Mouse (Mus musculus) cerebellum, postnatal 36 days (tissue): ENCODE results near the gene Armh2.
"Not testable (repeated sequence)": the region's sequence is repeated elsewhere in the genome, so short reads cannot be mapped to it uniquely, and the experiment has no call there.

Experiments used
- DNase-seq, 2 experiments: peaks; one replicate each; pipeline ENCODE4 v3.0.0; 2021 to 2022; ENCODE audit warnings: mixed read lengths in 2 of 2

The Armh2 gene

GRCm38 (mm10) chr13:24757820-24758564 lies 17.0 kb downstream of the Armh2 start:
- no peak for DNase-seq

- DNase-seq: no peak
These were observed 18.4 kb downstream of the Armh2 start for GRCm38 (mm10) chr13:24759451-24759850.

- DNase-seq: no peak
These were observed 19.4 kb downstream of the Armh2 start for GRCm38 (mm10) chr13:24760351-24760870.

- DNase-seq: no peak
These were observed 20.0 kb downstream of the Armh2 start for GRCm38 (mm10) chr13:24761083-24761402.

- DNase-seq: peak; percentile 78 to 84
These were observed 20.6 kb downstream of the Armh2 start, which contains the start of gene Gmnn for GRCm38 (mm10) chr13:24761403-24762227. Gmnn (minus strand) TSS chr13:24761923.

- DNase-seq: no peak
These were observed 21.2 kb downstream of the Armh2 start for GRCm38 (mm10) chr13:24762254-24762653.

DNA sequence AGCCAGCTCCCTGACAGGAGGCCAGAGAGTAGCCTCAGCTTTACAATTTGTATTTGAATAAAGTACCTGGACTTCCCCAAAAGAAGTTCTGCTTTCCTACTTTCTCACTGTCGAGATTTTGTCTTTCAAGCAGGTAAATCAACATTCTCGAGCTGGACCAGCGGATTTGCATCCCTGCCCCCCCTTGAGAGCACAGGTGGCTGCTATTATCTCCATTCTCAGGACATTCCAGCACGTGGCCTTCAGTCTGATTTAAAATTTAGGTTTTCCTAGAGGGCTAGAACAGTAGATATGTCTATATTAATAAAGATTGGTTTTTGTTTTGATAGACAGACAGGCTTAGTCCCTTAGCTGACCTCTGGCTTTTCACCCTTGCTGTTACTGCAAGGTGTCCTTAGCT lies 26.8 kb downstream of the Armh2 start:
- DNase-seq: not testable (repeated sequence)

- not testable (repeated sequence) for DNase-seq
These were observed 30.4 kb downstream of the Armh2 start for GRCm38 (mm10) chr13:24771482-24771881.

GRCm38 (mm10) chr13:24776146-24776844 lies 35.3 kb downstream of the Armh2 start:
- DNase-seq: peak; percentile 36 to 57

DNA sequence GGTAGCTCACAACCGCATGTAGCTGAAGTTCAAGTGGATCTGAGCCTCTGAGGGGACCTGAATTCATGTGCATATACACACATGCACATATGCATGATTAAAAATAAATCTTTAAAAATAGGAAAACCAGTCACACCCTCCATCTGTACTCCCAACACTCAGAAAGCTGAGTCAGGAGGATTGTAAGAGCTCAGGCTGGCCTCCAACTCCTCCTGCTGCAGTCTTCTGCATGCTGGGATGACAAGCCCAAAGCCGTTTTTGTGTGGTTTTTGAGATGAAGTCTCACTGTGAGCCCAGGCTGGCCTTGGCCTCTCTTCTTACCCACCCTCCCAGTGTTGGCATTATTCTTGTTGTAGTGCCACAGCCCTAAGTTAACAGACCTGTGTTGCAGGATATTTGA lies 37.0 kb downstream of the Armh2 start:
- DNase-seq: no peak

DNA sequence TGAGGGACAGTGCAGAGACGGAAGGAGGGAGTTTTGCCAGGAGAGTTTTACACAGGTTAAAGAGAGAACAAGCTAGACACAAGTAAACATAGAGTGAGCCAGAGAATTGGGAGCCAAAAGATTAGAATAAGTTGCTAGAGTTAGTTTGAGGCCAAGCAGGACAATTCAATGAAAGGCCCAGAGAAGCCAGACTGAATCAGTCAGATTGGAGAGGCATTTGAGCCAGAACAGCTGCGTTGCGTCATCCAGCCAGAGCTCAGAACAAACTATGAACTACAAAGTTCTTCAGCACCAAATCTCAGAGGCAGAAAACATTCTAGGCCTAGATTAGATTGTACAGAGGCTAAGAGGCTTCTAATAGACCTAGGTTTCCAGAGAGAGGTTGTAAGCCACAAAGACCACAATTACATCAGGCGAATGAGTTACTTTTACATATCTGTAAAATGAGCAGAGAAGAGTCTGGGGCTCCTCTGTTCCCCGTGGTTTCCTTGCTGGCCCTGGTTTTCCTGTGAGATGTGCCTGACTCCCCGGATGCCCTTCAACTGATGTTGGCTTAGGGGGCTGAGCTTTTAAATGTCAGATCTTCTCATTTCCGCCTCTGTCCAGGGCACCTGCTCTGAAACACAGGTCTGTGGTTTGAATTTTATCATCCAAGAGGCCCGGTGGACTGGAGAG lies 37.8 kb downstream of the Armh2 start:
- DNase-seq: no peak

DNA sequence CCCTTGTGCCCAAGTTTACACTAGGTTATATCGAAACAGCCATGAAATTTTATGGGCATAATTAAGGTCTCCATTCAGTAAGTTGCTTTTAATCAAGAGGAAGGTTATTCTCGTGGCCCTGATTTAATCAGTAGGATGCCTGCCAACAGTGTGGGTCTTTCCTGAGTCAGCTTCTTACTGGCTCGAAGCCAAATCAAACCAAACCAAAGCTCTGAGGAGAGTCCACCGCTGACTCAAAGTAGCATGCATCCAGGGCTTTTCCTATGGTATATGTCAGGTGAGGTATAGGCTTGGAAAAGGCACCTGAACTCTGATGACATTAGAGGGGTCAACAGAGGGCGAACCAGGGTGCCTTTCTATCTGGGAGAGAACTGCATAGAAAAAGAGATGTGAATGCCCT lies 40.9 kb downstream of the Armh2 start:
- no peak for DNase-seq

GRCm38 (mm10) chr13:24786014-24786490 lies 45.0 kb downstream of the Armh2 start:
- DNase-seq: peak; percentile 61 to 64

DNA sequence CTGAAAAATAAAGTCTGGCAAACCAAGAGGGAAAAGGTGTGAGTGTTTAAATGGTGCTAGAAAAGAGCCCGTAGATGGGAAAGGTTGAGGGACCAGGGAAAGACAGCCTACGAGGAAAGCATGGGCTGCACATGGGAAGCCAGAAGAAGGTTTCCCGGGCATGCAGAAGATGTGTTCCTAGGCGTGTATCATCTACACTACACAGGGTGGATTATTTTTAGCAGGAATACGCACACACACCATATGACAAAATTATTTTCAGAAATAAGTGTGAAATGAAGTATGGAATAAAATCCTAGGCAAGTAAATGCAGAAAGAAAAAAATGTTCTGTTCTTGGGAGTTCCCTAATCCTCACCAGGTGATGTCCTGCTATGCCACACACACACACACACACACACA lies 46.4 kb downstream of the Armh2 start:
- no peak for DNase-seq

DNA sequence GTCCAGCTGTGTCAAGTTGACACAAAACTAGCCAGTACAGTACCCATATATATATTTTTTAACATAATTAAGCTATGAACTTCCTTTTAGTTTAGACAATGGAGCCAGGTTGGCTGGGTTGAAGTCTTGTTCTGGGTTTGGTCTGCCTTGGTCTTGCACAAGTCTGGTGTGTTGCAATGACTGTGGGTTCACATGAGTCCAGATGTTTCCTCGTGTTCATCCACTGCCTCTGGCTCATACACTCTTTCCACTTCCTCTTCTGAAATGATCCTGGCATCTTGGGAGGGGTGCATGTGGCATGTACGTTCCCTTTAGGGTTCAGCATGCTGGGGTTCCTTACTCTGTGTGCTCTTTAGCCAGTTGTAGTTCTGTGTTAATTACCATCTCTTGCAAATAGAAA lies 50.3 kb downstream of the Armh2 start:
- DNase-seq: no peak

DNA sequence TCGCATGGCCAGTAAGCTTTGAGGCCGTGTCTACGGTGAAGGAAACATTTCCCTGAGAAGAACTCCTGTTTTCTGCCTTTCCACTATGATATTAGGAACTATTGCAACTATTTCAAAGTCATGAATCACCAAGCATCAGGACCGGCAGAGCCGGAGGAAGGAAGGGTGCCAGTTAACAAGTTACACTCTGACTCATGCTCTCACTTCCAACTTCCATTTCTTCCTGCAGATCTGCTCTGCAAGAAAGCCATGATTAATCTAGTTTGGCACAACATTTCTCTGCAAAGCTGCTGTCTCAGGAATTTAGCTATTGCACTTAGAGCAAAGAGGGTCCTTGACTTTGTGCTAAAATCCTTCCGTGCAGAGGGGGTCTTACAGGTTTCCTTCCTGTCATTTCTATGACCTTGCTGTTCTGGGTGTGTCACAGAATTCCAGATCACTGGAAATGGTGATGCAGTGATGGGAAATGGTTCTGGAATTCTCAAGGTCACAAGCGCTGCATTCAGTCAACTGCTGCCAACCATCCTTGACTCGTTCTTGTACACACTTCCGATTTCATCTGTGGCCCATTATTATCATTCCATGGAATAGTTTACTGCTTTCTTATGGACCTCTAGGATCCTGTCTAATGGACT lies 51.5 kb downstream of the Armh2 start:
- no peak for DNase-seq
